Mouse (Mus musculus): ENCODE measurements around the gene Ipo8.

Ipo8 gene

GRCm38 (mm10) chr6:148830748-148831727 lies at the start of gene Ipo8:
Gene Ipo8 (minus strand): TSS chr6:148831467.
- peak; percentile 79 to 91 for DNase-seq (ENCODE audit: low spot score in 2 of 2)

- no peak for DNase-seq (ENCODE audit: low spot score in 2 of 2)
These were observed 42.6 kb upstream of the Ipo8 start for GRCm38 (mm10) chr6:148873911-148874310.

- no peak for DNase-seq (ENCODE audit: low spot score in 2 of 2)
These were observed 14.4 kb upstream of the Ipo8 start for GRCm38 (mm10) chr6:148845629-148846028.

GRCm38 (mm10) chr6:148841760-148842159 lies 10.5 kb upstream of the Ipo8 start:
- no peak for DNase-seq (ENCODE audit: low spot score in 2 of 2)

- DNase-seq (ENCODE audit: low spot score in 2 of 2): no peak
These were observed 7.2 kb upstream of the Ipo8 start for GRCm38 (mm10) chr6:148838460-148838859.

- no peak for DNase-seq (ENCODE audit: low spot score in 2 of 2)
These were observed 458 bp upstream of the Ipo8 start for GRCm38 (mm10) chr6:148831728-148832121.

- DNase-seq (ENCODE audit: low spot score in 2 of 2): no peak
These were observed 916 bp downstream of the Ipo8 start for GRCm38 (mm10) chr6:148830355-148830747.

- no peak for DNase-seq (ENCODE audit: low spot score in 2 of 2)
These were observed 5.1 kb downstream of the Ipo8 start for GRCm38 (mm10) chr6:148826119-148826518.

GRCm38 (mm10) chr6:148818624-148819343 lies 12.5 kb downstream of the Ipo8 start:
- DNase-seq (ENCODE audit: low spot score in 2 of 2): no peak

GRCm38 (mm10) chr6:148816751-148817150 lies 14.5 kb downstream of the Ipo8 start:
- DNase-seq (ENCODE audit: low spot score in 2 of 2): no peak

- no peak for DNase-seq (ENCODE audit: low spot score in 2 of 2)
These were observed 20.1 kb downstream of the Ipo8 start for GRCm38 (mm10) chr6:148811117-148811516.

GRCm38 (mm10) chr6:148799773-148800172 lies 31.5 kb downstream of the Ipo8 start:
- DNase-seq (ENCODE audit: low spot score in 2 of 2): no peak

GRCm38 (mm10) chr6:148795145-148795544 lies 36.1 kb downstream of the Ipo8 start:
- DNase-seq (ENCODE audit: low spot score in 2 of 2): no peak

- no peak for DNase-seq (ENCODE audit: low spot score in 2 of 2)
These were observed 42.1 kb downstream of the Ipo8 start for GRCm38 (mm10) chr6:148789010-148789673.

- no peak for DNase-seq (ENCODE audit: low spot score in 2 of 2)
These were observed 45.1 kb downstream of the Ipo8 start for GRCm38 (mm10) chr6:148786186-148786585.

GRCm38 (mm10) chr6:148784418-148784817 lies 46.8 kb downstream of the Ipo8 start:
- DNase-seq (ENCODE audit: low spot score in 2 of 2): no peak

- DNase-seq (ENCODE audit: low spot score in 2 of 2): no peak
These were observed 55.0 kb downstream of the Ipo8 start for GRCm38 (mm10) chr6:148776236-148776635.

- DNase-seq (ENCODE audit: low spot score in 2 of 2): no peak
These were observed 59.8 kb downstream of the Ipo8 start for GRCm38 (mm10) chr6:148771423-148771822.

GRCm38 (mm10) chr6:148768419-148768818 lies 62.8 kb downstream of the Ipo8 start:
- no peak for DNase-seq (ENCODE audit: low spot score in 2 of 2)

GRCm38 (mm10) chr6:148767228-148767627 lies 64.0 kb downstream of the Ipo8 start:
- no peak for DNase-seq (ENCODE audit: low spot score in 2 of 2)

- DNase-seq (ENCODE audit: low spot score in 2 of 2): no peak
These were observed 69.1 kb downstream of the Ipo8 start for GRCm38 (mm10) chr6:148761967-148762712.

Data from urinary bladder, postnatal 36 days (tissue).